10 mouse cellular contexts compared by ENCODE assay signal in the genomic region with DNA sequence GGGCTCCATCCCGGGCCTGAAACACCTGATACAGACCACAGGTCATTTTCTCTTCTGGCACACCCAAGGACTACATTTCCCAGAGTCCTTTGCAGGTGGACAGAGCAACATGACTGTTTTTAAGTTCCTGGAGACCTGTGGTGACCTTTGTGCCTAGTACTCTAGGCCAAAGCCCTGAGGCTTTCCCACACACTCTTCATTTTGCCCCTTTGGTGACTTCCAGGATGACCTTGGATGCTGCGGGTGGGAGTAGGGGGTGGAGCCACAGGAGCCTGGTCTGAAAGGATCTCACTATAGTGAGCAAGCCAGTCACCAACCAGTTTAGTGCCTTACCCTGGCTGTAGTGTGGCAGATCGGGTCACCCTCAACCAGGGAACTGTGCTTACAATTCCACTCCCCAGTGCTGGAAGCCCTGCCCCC. TPM values are rescaled to one million over a fixed set of nuclear protein-coding genes. Genes with fewer than 3 reads are reported as not detected.
DNase-seq lines count a peak whose midpoint lies in the region; ATAC-seq and TF ChIP-seq lines count a peak whose summit lies in the region.
"Had no signal": no experiment of that assay in that cellular context is flagged by ENCODE, and none has a peak within 500 bp of the region (broad histone marks: within the 10 kb centered on the region; RNA-seq: fewer than 3 reads in every experiment).

No protein-coding gene starts in this region.

- H3K9ac ChIP-seq in liver, embryonic 16.5 days (ENCODE audit: low read depth, low read length): no peak overlapping the region

- intact Hi-C loops in left cerebral cortex, adult 2 months (cut with DNase I): loop anchor here (5.0 kb wide), 2 partner anchors 61 to 86 kb away; no protein-coding TSS in a partner anchor

- WGBS in embryonic facial prominence, embryonic 10.5 days: 38% methylated on average over 3 of the region's 3 CpGs
- WGBS in liver, embryonic 16.5 days (ENCODE audit: insufficient replicate concordance): 43% methylated on average over 3 of the region's 3 CpGs

- TF ChIP-seq CTCF in left cerebral cortex, adult 2 months (IDR thresholded peaks at IDR 0.05): no peak

- H3K27ac ChIP-seq in left cerebral cortex, adult 2 months: peak overlapping the region; percentile 83
- peak overlapping the region; percentile 58 for H3K27ac ChIP-seq in embryonic facial prominence, embryonic 10.5 days (replicated peaks)
- no peak overlapping the region for H3K27ac ChIP-seq in liver, embryonic 16.5 days (ENCODE audit: low read length)

- peak; percentile 60 for ATAC-seq in liver, embryonic 16.5 days (ENCODE audit: low read depth)

- H3K4me2 ChIP-seq in liver, embryonic 16.5 days (ENCODE audit: low read depth, low read length): no peak overlapping the region

- no peak overlapping the region for H3K4me3 ChIP-seq in left cerebral cortex, adult 2 months
- 0 out of 2 replicates have a peak overlapping the region, but pooled peaks have one; percentile 3 for H3K4me3 ChIP-seq in embryonic facial prominence, embryonic 10.5 days
- H3K4me3 ChIP-seq in liver, embryonic 16.5 days (ENCODE audit: low read depth, low read length): no peak overlapping the region

- no peaks in the 10 kb centered on the region for H3K36me3 ChIP-seq in embryonic facial prominence, embryonic 10.5 days (replicated peaks)
- H3K36me3 ChIP-seq in liver, embryonic 16.5 days (ENCODE audit: control insufficient read depth, insufficient read depth): no peaks in the 10 kb centered on the region

- no peaks in the 10 kb centered on the region for H3K9me3 ChIP-seq in embryonic facial prominence, embryonic 10.5 days
- H3K9me3 ChIP-seq in liver, embryonic 16.5 days (replicated peaks; ENCODE audit: control insufficient read depth, low read length): no peaks in the 10 kb centered on the region

- peaks cover 38% of the 10 kb centered on the region for H3K4me1 ChIP-seq in embryonic facial prominence, embryonic 10.5 days
- H3K4me1 ChIP-seq in liver, embryonic 16.5 days (ENCODE audit: control insufficient read depth, low read depth, low read length): peaks cover 2% of the 10 kb centered on the region; the same call in 1 of the 2 replicates

- H3K27me3 ChIP-seq in embryonic facial prominence, embryonic 10.5 days (replicated peaks; ENCODE audit: low read depth, poor library complexity, severe bottlenecking): no peaks in the 10 kb centered on the region
- H3K27me3 ChIP-seq in liver, embryonic 16.5 days (ENCODE audit: control insufficient read depth, insufficient read depth, low read depth, low read length): no peaks in the 10 kb centered on the region

- peak; percentile 22 for DNase-seq in adrenal gland, postnatal 10 days
- DNase-seq in adrenal gland, postnatal 25 days: no peak
- DNase-seq in left cerebral cortex, adult 2 months (ENCODE audit: extremely low spot score in 1 of 2, low spot score in 2 of 2): no peak
- no peak for DNase-seq in left cerebral cortex, adult 11 months (ENCODE audit: low spot score)
- no peak for DNase-seq in embryonic facial prominence, embryonic 10.5 days (ENCODE audit: low spot score)
- DNase-seq in layer of hippocampus, postnatal 10 days (ENCODE audit: low spot score in 2 of 2): no peak
- DNase-seq in right cerebral cortex, postnatal 25 days: no peak
- DNase-seq: cerebellum, adult 9-10 months; left cerebral cortex, postnatal 4 days had no signal

RNA-seq across cellular contexts. Expression of gene Prex1, which starts 14.6 kb away (rescaled TPM):
- total RNA-seq in adrenal gland, postnatal 10 days (2021): 10 to 100 TPM; 14.2 to 17.1 TPM
- 14.0 and 14.1 TPM in 2 replicates for total RNA-seq in adrenal gland, postnatal 25 days (2021)
- 100 to 1,000 TPM; 110 to 115 TPM for total RNA-seq in left cerebral cortex, adult 2 months (2021)
- polyA plus RNA-seq in embryonic facial prominence, embryonic 10.5 days (2016; fragmentation: Nextera tagmentation; extraction: Ambion mirVana): 32.6 and 35.2 TPM in 2 replicates
- polyA plus RNA-seq in liver, embryonic 16.5 days (2015; fragmentation: Nextera tagmentation; extraction: Ambion mirVana): 13.0 and 16.1 TPM in 2 replicates
- 10 to 100 TPM; 76.6 to 86.9 TPM for total RNA-seq in layer of hippocampus, postnatal 10 days (2021)
